Mouse (Mus musculus): Measurements from ENCODE around the gene Obp2b.

GRCm38 (mm10) chr2:25717222-25717621, 19.6 kb upstream of the Obp2b start:
- TF ChIP-seq CTCF (IDR thresholded peaks at IDR 0.05; ENCODE audit: low read depth, low read length) (no peak), TAL1 (conservative IDR thresholded peaks at IDR 0.05; ENCODE audit: low read depth, low read length) (no peak), GATA2 (IDR thresholded peaks at IDR 0.05; ENCODE audit: borderline replicate concordance, low read depth, low read length) (no peak)
